Mouse (Mus musculus) lung, adult 2 months (tissue): ENCODE results near the gene Hnrnpa1. TPM values are rescaled to one million over a fixed set of nuclear protein-coding genes. Genes with fewer than 3 reads are reported as not detected.

Source experiments
- DNase-seq: peaks from one replicate; pipeline ENCODE4 v3.0.0; 2022
- H3K4me1 ChIP-seq: fragments of 200-500 bp; 2 replicates; pipeline ENCODE4 v1.6.1; 2011; ENCODE audit warnings: low read length; ENCODE audit not compliant: control insufficient read depth, insufficient read depth
- H3K4me3 ChIP-seq: fragments of 200-500 bp; replicated peaks from 2 replicates; pipeline ENCODE3; 2011; ENCODE audit warnings: low read depth, mild to moderate bottlenecking, control low read depth, low read length; ENCODE audit errors: extremely low read depth
- CTCF ChIP-seq: fragments of 200-500 bp; IDR thresholded peaks from 2 replicates; pipeline ENCODE4 v1.5.1; 2011; ENCODE audit warnings: mild to moderate bottlenecking, low read length, control low read depth; ENCODE audit not compliant: insufficient read depth
- POLR2A ChIP-seq: fragments of 200-500 bp; IDR thresholded peaks from 2 replicates; pipeline ENCODE4 v1.6.1; 2011; ENCODE audit warnings: low read depth, mild to moderate bottlenecking, control low read depth, low read length, borderline replicate concordance; ENCODE audit errors: extremely low read depth
- whole genome bisulfite sequencing: fragments of 180-500 bp; shearing (Covaris S2); methylation state at CpG from one replicate; pipeline ENCODE4 v1.1.7; 2018; 5-methylcytosine and 5-hydroxymethylcytosine counted together
- polyA plus RNA-seq: library from polyadenylated mRNA; depleted of rRNA; stranded (reverse); fragments of >200 nt; gene quantifications from 2 replicates; pipeline ENCODE4 v1.2.3, GENCODE M21; 2012

Gene Hnrnpa1
- polyA plus RNA-seq, 1 experiment, result 93.5 TPM

DNA sequence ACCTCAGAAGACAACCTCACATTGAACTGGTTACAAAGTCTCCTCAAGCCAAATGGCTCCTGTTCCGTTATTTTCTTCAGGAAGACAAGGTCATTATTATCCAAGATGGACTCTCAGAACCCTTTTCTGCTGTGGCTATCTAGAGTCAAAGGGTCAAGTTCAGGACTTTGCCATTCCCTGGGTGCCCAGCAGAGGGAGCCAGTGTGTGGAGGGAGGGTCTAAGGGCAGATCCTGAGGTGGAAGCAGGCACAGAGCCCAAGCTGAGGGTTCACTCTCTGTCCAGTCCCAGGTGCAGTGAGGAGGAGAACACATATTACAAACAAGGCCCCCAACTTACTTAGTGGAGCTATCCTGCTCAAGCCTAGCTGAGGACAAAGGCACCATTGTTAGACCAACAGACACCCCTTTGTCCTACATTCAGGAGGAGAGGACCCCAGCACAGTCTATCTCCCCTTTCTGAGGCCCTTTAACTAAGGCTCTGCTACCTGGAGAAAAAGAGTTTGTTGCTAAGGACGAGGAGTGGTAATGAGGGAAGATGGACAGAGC is 10.0 kb downstream of the Hnrnpa1 start:
- H3K4me1 ChIP-seq, result peaks cover 3% of the 10 kb centered on the region
- peak; percentile 88 for DNase-seq
- TF ChIP-seq CTCF, result peak; percentile 94
- no peak for TF ChIP-seq POLR2A
- no peak overlapping the region for H3K4me3 ChIP-seq
- 31% methylated on average over 2 of the region's 2 CpGs for WGBS

DNA sequence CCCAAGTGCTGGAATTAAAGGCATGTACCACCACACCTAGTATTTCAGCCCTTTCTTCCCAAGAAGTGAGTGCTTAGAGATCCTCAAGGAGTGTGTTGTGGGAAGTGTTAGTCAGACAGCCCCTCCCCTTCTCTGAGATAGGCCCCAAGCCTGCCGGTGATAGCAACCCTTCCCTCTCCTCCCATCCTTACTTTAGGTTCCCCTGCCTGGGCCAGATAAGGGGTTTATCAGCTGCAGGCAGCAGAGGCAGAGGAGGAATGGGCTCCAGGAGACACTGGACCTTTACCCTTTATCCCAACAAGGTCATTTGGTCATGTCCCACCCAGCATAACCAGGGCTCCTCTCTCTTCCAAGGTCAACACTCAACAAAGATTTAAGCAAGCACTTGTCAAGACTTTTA is 11.4 kb downstream of the Hnrnpa1 start:
- Histone ChIP-seq H3K4me1 (peaks cover 6% of the 10 kb centered on the region), H3K4me3 (no peak overlapping the region)
- WGBS, result 42% methylated on average over 1 of the region's 1 CpGs
- TF ChIP-seq POLR2A (no peak), CTCF (no peak)
- no peak for DNase-seq

DNA sequence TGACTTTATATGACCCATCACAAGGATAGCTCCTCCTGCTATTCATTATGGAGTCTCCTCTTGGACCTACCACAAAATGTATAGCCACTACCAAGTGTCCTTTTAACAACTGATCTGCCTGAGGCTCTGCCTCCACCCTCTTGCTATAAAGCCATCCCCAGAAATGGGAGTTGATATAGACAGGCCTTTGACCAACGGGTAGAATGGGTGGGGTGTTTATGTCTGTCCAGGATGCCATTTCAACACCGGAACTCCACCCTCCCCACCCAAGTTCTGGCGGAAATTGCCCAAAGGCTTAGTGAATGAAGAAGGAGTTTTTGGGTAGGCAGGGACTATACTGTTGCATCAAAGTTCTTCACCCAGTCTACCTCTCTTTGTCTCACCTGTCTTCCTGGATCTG is 12.4 kb downstream of the Hnrnpa1 start:
- WGBS, result 53% methylated on average over 3 of the region's 3 CpGs
- DNase-seq, result no peak
- TF ChIP-seq CTCF (no peak), POLR2A (no peak)
- Histone ChIP-seq H3K4me1 (peaks cover 7% of the 10 kb centered on the region), H3K4me3 (no peak overlapping the region)

DNA sequence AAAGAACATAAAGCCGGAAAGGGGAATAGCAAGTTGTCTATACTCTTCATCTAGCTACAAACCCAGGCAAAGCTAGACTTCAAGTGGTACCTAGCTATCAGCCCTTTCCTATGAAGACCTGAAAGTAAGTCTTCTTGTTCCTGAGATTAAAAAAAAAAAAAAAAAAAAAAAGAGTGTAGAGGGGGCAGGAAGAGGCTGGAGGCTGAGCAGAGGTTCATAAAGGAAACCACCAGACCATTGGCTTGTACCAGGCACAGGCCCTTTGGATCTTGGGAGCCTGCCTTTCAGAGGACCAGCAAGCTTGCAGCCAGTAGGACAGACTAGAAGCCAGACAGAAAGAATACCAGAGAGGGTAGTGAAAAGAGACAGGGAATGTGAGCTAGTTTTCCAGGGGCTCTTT is 13.1 kb downstream of the Hnrnpa1 start:
- TF ChIP-seq CTCF (no peak), POLR2A (no peak)

DNA sequence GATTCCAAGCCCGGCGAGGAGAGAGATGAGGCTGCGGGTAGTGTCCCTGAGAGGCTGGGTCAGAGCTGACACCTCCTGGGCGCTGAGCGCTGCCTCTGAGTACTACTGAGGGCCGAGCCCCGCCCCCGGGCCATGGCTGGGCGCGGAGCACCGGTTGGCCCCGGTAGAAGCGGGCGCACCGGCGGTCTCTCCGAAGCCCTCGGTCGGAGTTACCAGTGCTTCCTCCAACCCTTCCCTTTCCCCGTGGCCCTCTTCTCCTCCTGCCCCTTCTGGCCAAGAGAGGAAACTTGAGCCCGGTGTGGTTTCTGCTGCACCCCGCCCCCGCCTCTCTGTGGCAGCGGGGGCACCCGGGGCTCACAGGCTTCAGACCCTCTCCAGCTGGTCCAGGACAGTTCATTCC is 14.9 kb downstream of the Hnrnpa1 start:
- 0 out of 2 replicates have a peak, but pooled peaks have one; percentile 15 for TF ChIP-seq POLR2A
- TF ChIP-seq CTCF, result no peak
- peak; percentile 54 for DNase-seq
- Histone ChIP-seq H3K4me1 (peaks cover 19% of the 10 kb centered on the region), H3K4me3 (peak overlapping the region; percentile 56)
- under 1% methylated on average over 25 of the region's 25 CpGs for WGBS

More for the DNA sequence above, 13.1 kb downstream of the Hnrnpa1 start:
- no peak for DNase-seq
- H3K4me1 ChIP-seq, result peaks cover 13% of the 10 kb centered on the region
- no peak overlapping the region for H3K4me3 ChIP-seq
- WGBS, result 88% methylated on average over 1 of the region's 1 CpGs

DNA sequence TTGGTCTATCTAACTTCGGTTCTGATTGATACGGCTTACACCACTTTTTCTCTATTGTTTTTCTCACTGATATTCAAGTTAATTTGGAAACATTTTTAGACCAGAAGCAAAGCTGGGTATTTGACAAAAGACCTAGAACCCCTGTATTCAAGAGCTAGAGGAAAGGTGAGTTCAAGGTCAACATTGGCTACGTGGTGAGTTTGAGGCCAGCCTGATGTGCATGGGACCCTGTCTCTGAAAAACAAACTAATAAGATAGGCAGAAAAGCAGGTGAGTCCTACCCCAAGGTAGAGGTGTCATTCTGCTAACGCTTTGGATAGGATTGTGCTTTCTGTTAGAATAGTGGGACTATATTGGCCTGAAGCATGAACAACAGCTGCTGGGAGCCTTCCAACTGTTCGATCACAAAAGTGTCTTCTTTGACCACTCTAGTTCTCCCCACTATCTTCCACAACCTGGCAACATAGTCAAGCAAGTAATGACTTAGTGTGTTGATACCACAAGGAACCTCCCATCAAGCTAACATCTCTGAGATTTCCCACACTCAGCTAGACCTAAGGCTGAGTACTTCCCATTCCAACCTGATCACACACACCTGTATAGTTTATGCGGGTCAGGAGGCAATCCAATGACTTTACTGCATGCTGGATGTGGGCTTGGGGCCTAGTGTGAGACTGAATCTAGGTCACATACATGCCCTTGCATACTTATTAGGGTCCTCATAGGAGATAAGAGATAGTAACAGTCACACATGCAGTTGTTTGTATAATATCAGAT is 16.2 kb downstream of the Hnrnpa1 start:
- Histone ChIP-seq H3K4me1 (peaks cover 19% of the 10 kb centered on the region), H3K4me3 (no peak overlapping the region)
- TF ChIP-seq POLR2A (no peak), CTCF (no peak)
- 89% methylated on average over 6 of the region's 6 CpGs for WGBS
- no peak for DNase-seq

DNA sequence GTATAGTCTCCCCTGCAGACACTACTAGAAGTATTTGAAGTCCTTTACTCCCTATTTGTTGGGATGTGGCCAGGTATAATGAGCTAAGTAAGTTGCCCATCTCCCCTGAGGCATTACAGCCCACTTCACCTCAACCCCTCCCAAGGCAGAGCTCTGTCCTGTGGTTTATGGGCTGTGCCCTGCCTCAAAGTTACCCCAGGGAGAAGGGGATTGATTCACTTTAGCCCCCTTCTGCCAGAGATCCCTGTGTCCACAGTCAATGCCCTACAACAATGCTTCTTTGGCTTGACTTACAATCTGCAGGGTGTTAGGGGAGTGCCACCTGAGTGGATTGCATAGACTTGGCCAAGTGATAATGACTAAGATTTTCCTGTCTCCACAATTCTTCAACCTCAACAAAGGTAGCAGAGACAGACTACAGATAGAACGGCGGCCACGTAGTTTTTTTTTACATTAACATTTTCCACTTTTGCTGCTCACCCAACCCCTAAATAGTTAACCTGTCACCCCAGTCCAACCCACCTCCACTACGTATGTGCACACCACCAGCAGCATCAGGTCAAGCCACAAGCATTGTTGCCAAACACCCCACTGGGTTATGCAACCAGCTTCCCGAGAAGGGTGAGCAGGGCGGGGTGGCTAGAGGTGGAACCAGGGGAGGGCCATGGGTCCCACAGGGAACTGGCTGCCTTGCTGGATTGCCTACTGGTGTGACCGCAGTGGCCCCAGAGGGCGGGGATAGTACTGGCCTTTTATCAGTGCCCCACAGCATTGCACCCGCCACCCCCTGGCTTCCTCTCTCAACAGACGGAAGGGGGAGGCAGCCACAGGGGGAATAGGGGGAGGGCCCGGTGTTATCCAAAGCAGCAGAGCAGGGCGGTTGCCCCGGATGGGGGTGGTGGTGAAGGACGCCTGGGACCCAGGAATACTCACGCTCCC is 17.8 kb downstream of the Hnrnpa1 start, which contains the start of gene Nfe2:
Gene Nfe2 (minus strand): TSS at position 614 of the 939 bp plus-strand sequence.
- 7% methylated on average over 15 of the region's 15 CpGs for whole genome bisulfite sequencing

DNA sequence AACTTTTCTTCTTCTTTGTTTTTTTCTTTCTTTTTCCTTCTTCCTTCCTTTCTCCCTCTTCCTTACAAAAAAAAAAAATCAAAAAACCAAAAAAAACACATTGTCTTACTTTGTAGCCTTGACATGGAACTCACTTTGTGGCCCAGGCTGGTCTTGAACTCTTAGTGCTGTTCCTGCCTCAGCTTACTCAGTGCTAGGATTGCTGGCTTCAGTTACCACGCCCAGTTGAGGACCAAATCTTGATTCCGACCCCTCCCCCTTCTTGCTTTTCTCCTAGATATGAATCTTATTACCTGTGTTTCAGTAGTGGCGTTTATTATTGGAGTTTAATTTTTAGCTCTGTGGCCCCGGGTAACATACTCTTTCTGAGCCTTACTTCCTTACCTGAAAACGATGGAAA is 18.9 kb downstream of the Hnrnpa1 start:
- 79% methylated on average over 5 of the region's 5 CpGs for WGBS
- H3K4me3 ChIP-seq, result no peak overlapping the region
- no peak for DNase-seq
- TF ChIP-seq CTCF, result no peak
- no peak for TF ChIP-seq POLR2A
- H3K4me1 ChIP-seq, result peaks cover 19% of the 10 kb centered on the region

More for the DNA sequence above, 17.8 kb downstream of the Hnrnpa1 start, which contains the start of gene Nfe2:
- Histone ChIP-seq H3K4me3 (peak within 1 kb of the TSS; percentile 37), H3K4me1 (peaks cover 19% of the 10 kb centered on the region)
- DNase-seq, result peak; percentile 82
- TF ChIP-seq POLR2A (no peak), CTCF (no peak)

DNA sequence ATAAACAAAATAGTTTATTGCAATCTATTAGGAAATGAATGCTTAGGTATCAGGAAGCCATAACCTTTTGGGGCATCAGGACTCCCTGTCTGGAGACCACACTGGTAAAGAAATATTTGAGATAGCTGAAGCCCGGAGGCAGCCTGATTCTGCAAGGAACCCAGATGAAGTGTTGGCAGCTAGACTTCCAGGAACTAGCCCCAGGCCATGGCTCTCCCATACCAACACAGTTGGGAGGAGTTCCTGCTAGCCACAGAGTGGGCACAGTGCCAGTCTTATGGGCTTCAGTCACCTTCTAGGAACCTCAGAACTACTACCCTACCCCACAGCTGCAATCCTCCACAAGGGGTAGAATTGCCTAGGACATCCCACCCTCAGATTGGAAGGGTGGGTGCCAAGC is 19.8 kb downstream of the Hnrnpa1 start:
- Histone ChIP-seq H3K4me1 (peaks cover 17% of the 10 kb centered on the region), H3K4me3 (no peak overlapping the region)
- TF ChIP-seq POLR2A (no peak), CTCF (no peak)
- DNase-seq, result no peak
- WGBS, result 12% methylated on average over 1 of the region's 1 CpGs
